In the genomic region with DNA sequence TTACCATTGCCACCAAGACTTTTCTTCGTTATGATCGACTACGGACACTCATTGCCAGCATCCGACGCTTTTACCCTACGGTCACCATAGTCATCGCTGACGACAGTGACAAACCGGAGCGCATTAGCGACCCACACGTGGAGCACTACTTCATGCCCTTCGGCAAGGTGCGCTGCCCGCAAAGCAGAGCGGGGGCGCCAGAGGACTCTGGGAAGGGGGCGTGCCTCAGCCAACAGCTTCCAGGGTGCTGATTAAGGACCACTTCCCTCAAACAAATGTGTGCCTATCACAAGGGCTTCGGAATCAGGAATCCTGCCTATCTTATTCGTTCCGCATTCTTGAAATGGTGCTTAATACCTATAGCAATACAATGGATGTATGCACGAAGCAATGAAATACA, we compare ENCODE assay signal across 9 mouse cellular contexts. TPM values are rescaled to one million over a fixed set of nuclear protein-coding genes. Genes with fewer than 3 reads are reported as not detected.
DNase-seq lines count a peak whose midpoint lies in the region; ATAC-seq and TF ChIP-seq lines count a peak whose summit lies in the region.
"Had no signal": no experiment of that assay in that cellular context is flagged by ENCODE, and none has a peak within 500 bp of the region (broad histone marks: within the 10 kb centered on the region; RNA-seq: fewer than 3 reads in every experiment).

No protein-coding gene starts in this region.

- no peaks in the 10 kb centered on the region for H3K36me3 ChIP-seq in limb, embryonic 11.5 days (ENCODE audit: control insufficient read depth, insufficient read depth, low read length)
- no peaks in the 10 kb centered on the region for H3K36me3 ChIP-seq in neural tube, embryonic 11.5 days (ENCODE audit: control insufficient read depth, insufficient read depth, low read length)

- H3K9ac ChIP-seq in limb, embryonic 11.5 days (ENCODE audit: low read length): no peak overlapping the region
- no peak overlapping the region for H3K9ac ChIP-seq in neural tube, embryonic 11.5 days (ENCODE audit: low read length)

- peak overlapping the region; percentile 67 for H3K4me2 ChIP-seq in limb, embryonic 11.5 days (ENCODE audit: low read depth, severe bottlenecking)
- peak overlapping the region; percentile 45 for H3K4me2 ChIP-seq in neural tube, embryonic 11.5 days (ENCODE audit: low read depth)

- TF ChIP-seq POLR2A in embryonic fibroblast, embryonic 13.5 days (IDR thresholded peaks at IDR 0.05; ENCODE audit: low read depth, low read length): no peak

- no peaks in the 10 kb centered on the region for H3K9me3 ChIP-seq in limb, embryonic 11.5 days (ENCODE audit: control insufficient read depth, low read length)
- no peaks in the 10 kb centered on the region for H3K9me3 ChIP-seq in neural tube, embryonic 11.5 days (ENCODE audit: control insufficient read depth, low read length)

- DNase-seq in layer of hippocampus, postnatal 36 days: peak; percentile 16 to 23
- DNase-seq in layer of hippocampus, adult 9-11 months: no peak
- peak; percentile 49 for DNase-seq in c-Kit-positive CD71-positive TER-119-negative erythroid progenitor cells, embryonic 14.5 days (ENCODE audit: low read depth)
- DNase-seq in limb, embryonic 11.5 days (ENCODE audit: low spot score): peak; percentile 72
- peak; percentile 57 for DNase-seq in neural tube, embryonic 11.5 days (ENCODE audit: low spot score)
- no peak for DNase-seq in ovary, postnatal 14 days (ENCODE audit: low spot score)
- no peak for DNase-seq in MN1 (ENCODE audit: low spot score)

- 1% methylated on average over 22 of the region's 22 CpGs for whole genome bisulfite sequencing in limb, embryonic 11.5 days
- 2% methylated on average over 22 of the region's 22 CpGs for WGBS in neural tube, embryonic 11.5 days

- no peaks in the 10 kb centered on the region for H3K4me1 ChIP-seq in embryonic fibroblast, embryonic 13.5 days (ENCODE audit: control insufficient read depth, insufficient read depth, low read length)
- peaks cover 22% of the 10 kb centered on the region for H3K4me1 ChIP-seq in limb, embryonic 11.5 days (ENCODE audit: control insufficient read depth, insufficient read depth, low read length)
- H3K4me1 ChIP-seq in neural tube, embryonic 11.5 days (ENCODE audit: control insufficient read depth, insufficient read depth, low read length): peaks cover 9% of the 10 kb centered on the region; the same call in 1 of the 2 replicates

- peaks cover 50% of the 10 kb centered on the region for H3K27me3 ChIP-seq in limb, embryonic 11.5 days (ENCODE audit: control insufficient read depth, insufficient read depth, low read length)
- peaks cover 55% of the 10 kb centered on the region for H3K27me3 ChIP-seq in neural tube, embryonic 11.5 days (ENCODE audit: control insufficient read depth, insufficient read depth, low read length)

- no peak for ATAC-seq in limb, embryonic 11.5 days (ENCODE audit: insufficient number of reproducible peaks, low FRiP score, low TSS enrichment, low read depth)
- no peak for ATAC-seq in neural tube, embryonic 11.5 days (ENCODE audit: insufficient read depth, low FRiP score, low TSS enrichment)

- H3K4me3 ChIP-seq in embryonic fibroblast, embryonic 13.5 days (ENCODE audit: insufficient read depth, low read length): no peak overlapping the region
- 0 out of 2 replicates have a peak overlapping the region, but pooled peaks have one; percentile 33 for H3K4me3 ChIP-seq in limb, embryonic 11.5 days (ENCODE audit: low read depth, low read length)
- H3K4me3 ChIP-seq in neural tube, embryonic 11.5 days (ENCODE audit: low read depth, low read length): no peak overlapping the region
- H3K4me3 ChIP-seq: myocyte had no signal

- no peak overlapping the region for H3K27ac ChIP-seq in embryonic fibroblast, embryonic 13.5 days (ENCODE audit: insufficient read depth, low read length)
- no peak overlapping the region for H3K27ac ChIP-seq in limb, embryonic 11.5 days (replicated peaks; ENCODE audit: low read depth, low read length)
- H3K27ac ChIP-seq in neural tube, embryonic 11.5 days (ENCODE audit: low read depth, low read length): no peak overlapping the region

- peak; percentile 21; the same call in 1 of the 2 replicates for TF ChIP-seq CTCF in embryonic fibroblast, embryonic 13.5 days (IDR thresholded peaks at IDR 0.05; ENCODE audit: borderline replicate concordance, insufficient read depth, low read length)

RNA-seq across cellular contexts. Expression of gene B4galnt1, which starts 5.0 kb away (rescaled TPM):
- total RNA-seq in layer of hippocampus, postnatal 36 days (2021): 100 to 1,000 TPM; 115 to 123 TPM
- polyA plus RNA-seq in embryonic fibroblast, embryonic 13.5 days (2011; ENCODE audit: insufficient read length, low read depth, missing spikeins): 28.3 and 39.3 TPM in 2 replicates
- polyA plus RNA-seq in limb, embryonic 11.5 days (2014; fragmentation: Nextera tagmentation; extraction: Ambion mirVana): 3.4 TPM in 2 replicates
- polyA plus RNA-seq in neural tube, embryonic 11.5 days (2014; fragmentation: Nextera tagmentation; extraction: Ambion mirVana): 17.3 and 19.9 TPM in 2 replicates

RNA-seq across cellular contexts. Expression of gene Slc26a10, which starts 10.4 kb away (rescaled TPM):
- total RNA-seq in layer of hippocampus, postnatal 36 days (2021): 10 to 100 TPM; 15.6 to 27.2 TPM
- polyA plus RNA-seq in embryonic fibroblast, embryonic 13.5 days (2011; ENCODE audit: insufficient read length, low read depth, missing spikeins): 2.2 and 2.8 TPM in 2 replicates
- polyA plus RNA-seq in limb, embryonic 11.5 days (2014; fragmentation: Nextera tagmentation; extraction: Ambion mirVana): 2.7 and 4.1 TPM in 2 replicates
- 0.36 and 0.89 TPM in 2 replicates for polyA plus RNA-seq in neural tube, embryonic 11.5 days (2014; fragmentation: Nextera tagmentation; extraction: Ambion mirVana)

RNA-seq across cellular contexts. Expression of gene Arhgef25, which starts 19.9 kb away (rescaled TPM):
- 100 to 1,000 TPM; 359 to 363 TPM for total RNA-seq in layer of hippocampus, postnatal 36 days (2021)
- polyA plus RNA-seq in embryonic fibroblast, embryonic 13.5 days (2011; ENCODE audit: insufficient read length, low read depth, missing spikeins): 187 TPM in 2 replicates
- polyA plus RNA-seq in limb, embryonic 11.5 days (2014; fragmentation: Nextera tagmentation; extraction: Ambion mirVana): 37.2 and 40.3 TPM in 2 replicates
- 31.7 and 31.8 TPM in 2 replicates for polyA plus RNA-seq in neural tube, embryonic 11.5 days (2014; fragmentation: Nextera tagmentation; extraction: Ambion mirVana)

RNA-seq across cellular contexts. Expression of gene Dtx3, which starts 25.5 kb away (rescaled TPM):
- 100 to 1,000 TPM; 238 TPM for total RNA-seq in layer of hippocampus, postnatal 36 days (2021)
- 62.3 and 82.0 TPM in 2 replicates for polyA plus RNA-seq in embryonic fibroblast, embryonic 13.5 days (2011; ENCODE audit: insufficient read length, low read depth, missing spikeins)
- 138 TPM in 2 replicates for polyA plus RNA-seq in limb, embryonic 11.5 days (2014; fragmentation: Nextera tagmentation; extraction: Ambion mirVana)
- 138 and 148 TPM in 2 replicates for polyA plus RNA-seq in neural tube, embryonic 11.5 days (2014; fragmentation: Nextera tagmentation; extraction: Ambion mirVana)

RNA-seq across cellular contexts. Expression of gene Pip4k2c, which starts 41.4 kb away (rescaled TPM):
- 10 to 100 TPM; 91.1 to 95.7 TPM for total RNA-seq in layer of hippocampus, postnatal 36 days (2021)
- 24.3 and 25.2 TPM in 2 replicates for polyA plus RNA-seq in embryonic fibroblast, embryonic 13.5 days (2011; ENCODE audit: insufficient read length, low read depth, missing spikeins)
- 17.8 and 20.3 TPM in 2 replicates for polyA plus RNA-seq in limb, embryonic 11.5 days (2014; fragmentation: Nextera tagmentation; extraction: Ambion mirVana)
- 15.4 and 16.4 TPM in 2 replicates for polyA plus RNA-seq in neural tube, embryonic 11.5 days (2014; fragmentation: Nextera tagmentation; extraction: Ambion mirVana)

Comparison
In these comparisons a context has a peak if more than half of its experiments do, and no peak if none do; other contexts are left out.
1. DNase-seq: peak in layer of hippocampus, postnatal 36 days (2 of 2), c-Kit-positive CD71-positive TER-119-negative erythroid progenitor cells, embryonic 14.5 days (single experiment), limb, embryonic 11.5 days (single experiment) and neural tube, embryonic 11.5 days (single experiment); none in layer of hippocampus, adult 9-11 months (single experiment), ovary, postnatal 14 days (single experiment) and MN1 (single experiment).